Mouse (Mus musculus) ES-E14 (cell line): Measurements from ENCODE around the gene Med24.

ENCODE experiments used
- CHD2 ChIP-seq: IDR thresholded peaks from 2 replicates; pipeline ENCODE4 v1.6.1; 2014; ENCODE audit warnings: mild to moderate bottlenecking, low read depth, low read length, inconsistent platforms
- HCFC1 ChIP-seq: IDR thresholded peaks from 2 replicates; pipeline ENCODE4 v1.6.1; 2012; ENCODE audit warnings: low read length, inconsistent platforms, borderline replicate concordance; ENCODE audit not compliant: insufficient read depth
- MAFK ChIP-seq: IDR thresholded peaks from 2 replicates; pipeline ENCODE4 v1.6.1; 2014; ENCODE audit warnings: mild to moderate bottlenecking, low read depth, low read length, inconsistent platforms; ENCODE audit not compliant: insufficient read depth
- ZC3H11A ChIP-seq: IDR thresholded peaks from 2 replicates; pipeline ENCODE4 v1.6.1; 2012; ENCODE audit warnings: low read depth, mild to moderate bottlenecking, inconsistent platforms, low read length, borderline replicate concordance
- ZNF384 ChIP-seq: IDR thresholded peaks from 2 replicates; pipeline ENCODE4 v1.6.1; 2012; ENCODE audit warnings: low read depth, low read length, inconsistent platforms

DNA sequence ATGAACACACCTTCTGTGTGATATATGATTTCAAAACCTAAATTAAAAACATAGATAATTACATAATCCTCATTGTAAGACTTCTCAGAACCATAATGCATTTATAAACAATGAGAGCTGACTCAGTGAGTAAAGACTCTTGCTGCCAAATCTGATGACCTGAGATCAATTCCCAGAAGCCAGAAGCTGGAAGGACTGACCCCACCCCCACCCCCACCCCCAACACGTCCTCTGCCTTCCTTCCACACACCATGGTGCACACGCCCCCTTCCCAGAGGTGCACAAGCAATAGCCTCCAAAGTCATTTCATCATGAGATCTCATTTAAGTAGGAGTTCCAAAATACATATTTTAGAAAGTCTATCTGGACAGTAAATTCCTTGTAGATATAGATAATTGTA, 8.5 kb downstream of the Med24 start:
- TF ChIP-seq MAFK, result no peak
- TF ChIP-seq CHD2, result no peak
- no peak for TF ChIP-seq ZNF384
- TF ChIP-seq ZC3H11A, result no peak
- TF ChIP-seq HCFC1, result no peak
